Mouse (Mus musculus) MEL (cell line): ENCODE measurements around the gene Tpbgl. TPM values are rescaled to one million over a fixed set of nuclear protein-coding genes. Genes with fewer than 3 reads are reported as not detected.

ENCODE experiments used
- DNase-seq: peaks from one replicate; pipeline ENCODE4 v3.0.0; 2011; ENCODE audit warnings: low read depth, low spot score
- H3K27ac ChIP-seq: 2 replicates; pipeline ENCODE4 v1.5.1; 2012; ENCODE audit warnings: low read depth, mild to moderate bottlenecking, control low read depth, low read length, moderate library complexity; ENCODE audit not compliant: control insufficient read depth
- H3K27me3 ChIP-seq, 2 experiments: fragments of 150-350 bp in 1 of 2; sonication (generic) in 1 of 2; 2 replicates each; pipeline ENCODE4 v1.6.1; 2012; ENCODE audit warnings: low read length in 2 of 2, mild to moderate bottlenecking in 2 of 2, improper control_type of control experiment in 1 of 2, moderate library complexity in 1 of 2; ENCODE audit not compliant: insufficient read depth in 2 of 2, control insufficient read depth in 1 of 2
- H3K36me3 ChIP-seq, 2 experiments: 2 replicates each; pipeline ENCODE4 v1.6.1; 2012 to 2014; ENCODE audit warnings: low read length in 2 of 2, improper control_type of control experiment in 1 of 2, inconsistent platforms in 1 of 2, mild to moderate bottlenecking in 1 of 2; ENCODE audit not compliant: insufficient read depth in 2 of 2, control insufficient read depth in 1 of 2
- H3K4me1 ChIP-seq, 2 experiments: fragments of 150-350 bp in 1 of 2; sonication (generic) in 1 of 2; 2 replicates each; pipeline ENCODE4 v1.6.1; 2012; ENCODE audit warnings: low read length in 2 of 2, improper control_type of control experiment in 1 of 2, mild to moderate bottlenecking in 1 of 2; ENCODE audit not compliant: insufficient read depth in 2 of 2, control insufficient read depth in 1 of 2
- H3K4me3 ChIP-seq, 2 experiments: fragments of 150-350 bp in 1 of 2; sonication (generic) in 1 of 2; 2 replicates each; pipeline ENCODE4 v1.5.1; 2012; ENCODE audit warnings: low read depth in 2 of 2, low read length in 2 of 2, mild to moderate bottlenecking in 2 of 2, moderate library complexity in 2 of 2, control low read depth in 1 of 2, improper control_type of control experiment in 1 of 2; ENCODE audit not compliant: control insufficient read depth in 1 of 2, insufficient read depth in 1 of 2
- H3K79me2 ChIP-seq: 2 replicates; pipeline ENCODE4 v1.6.1; 2012; ENCODE audit warnings: mild to moderate bottlenecking, low read length, moderate library complexity; ENCODE audit not compliant: control insufficient read depth, poor library complexity, insufficient read depth
- H3K9ac ChIP-seq: 2 replicates; pipeline ENCODE4 v1.6.1; 2012; ENCODE audit warnings: low read depth, mild to moderate bottlenecking, control low read depth, low read length, moderate library complexity; ENCODE audit not compliant: control insufficient read depth, poor library complexity, severe bottlenecking
- H3K9me3 ChIP-seq: fragments of 150-350 bp; sonication (generic); replicated peaks from 2 replicates; pipeline ENCODE4 v1.6.1; 2012; ENCODE audit warnings: mild to moderate bottlenecking, low read length, improper control_type of control experiment, moderate library complexity; ENCODE audit not compliant: insufficient read depth
- CHD1 ChIP-seq: IDR thresholded peaks from 2 replicates; pipeline ENCODE4 v1.6.1; 2012; ENCODE audit warnings: low read depth, mild to moderate bottlenecking, inconsistent platforms, low read length, improper control_type of control experiment
- CTCF ChIP-seq, 3 experiments: IDR thresholded peaks in 2 of 3; conservative IDR thresholded peaks in 1 of 3; 2 replicates each; pipeline ENCODE4 v1.5.1; 2011 to 2012; ENCODE audit warnings: low read length in 3 of 3, low read depth in 2 of 3, mild to moderate bottlenecking in 2 of 3, improper control_type of control experiment in 1 of 3, inconsistent platforms in 1 of 3, mixed read lengths in 1 of 3, moderate library complexity in 1 of 3; ENCODE audit not compliant: control insufficient read depth in 1 of 3, insufficient read depth in 1 of 3, poor library complexity in 1 of 3, severe bottlenecking in 1 of 3
- EP300 ChIP-seq, 2 experiments: IDR thresholded peaks; 2 replicates each; pipeline ENCODE4 v1.6.1; 2011; ENCODE audit warnings: improper control_type of control experiment in 2 of 2, low read length in 2 of 2, low read depth in 1 of 2, mild to moderate bottlenecking in 1 of 2
- ETS1 ChIP-seq: IDR thresholded peaks from 2 replicates; pipeline ENCODE4 v1.6.1; 2012; ENCODE audit warnings: low read depth, mild to moderate bottlenecking, inconsistent platforms, low read length, improper control_type of control experiment, moderate library complexity
- GABPA ChIP-seq: IDR thresholded peaks from 2 replicates; pipeline ENCODE4 v1.6.1; 2012; ENCODE audit warnings: low read depth, mild to moderate bottlenecking, inconsistent platforms, low read length, improper control_type of control experiment, moderate library complexity
- GATA1 ChIP-seq: IDR thresholded peaks from 2 replicates; pipeline ENCODE4 v1.6.1; 2011; ENCODE audit warnings: low read depth, low read length, improper control_type of control experiment
- JUND ChIP-seq: IDR thresholded peaks from 2 replicates; pipeline ENCODE4 v1.6.1; 2011; ENCODE audit warnings: low read depth, mild to moderate bottlenecking, improper control_type of control experiment, low read length
- KAT2A ChIP-seq: conservative IDR thresholded peaks from 2 replicates; pipeline ENCODE4 v1.6.1; 2012; ENCODE audit warnings: low read depth, low read length, improper control_type of control experiment, inconsistent platforms
- MAX ChIP-seq: IDR thresholded peaks from 2 replicates; pipeline ENCODE4 v1.6.1; 2011; ENCODE audit warnings: low read length, improper control_type of control experiment
- NELFE ChIP-seq: IDR thresholded peaks from 2 replicates; pipeline ENCODE4 v1.6.1; 2011; ENCODE audit warnings: low read depth, low read length, improper control_type of control experiment
- POLR2A ChIP-seq, 2 experiments: IDR thresholded peaks; 2 replicates each; pipeline ENCODE4 v1.6.1; 2011 to 2012; ENCODE audit warnings: low read length in 2 of 2, mild to moderate bottlenecking in 2 of 2, control low read depth in 1 of 2, improper control_type of control experiment in 1 of 2, low read depth in 1 of 2, moderate library complexity in 1 of 2; ENCODE audit not compliant: control insufficient read depth in 1 of 2, insufficient read depth in 1 of 2, poor library complexity in 1 of 2
- RAD21 ChIP-seq: IDR thresholded peaks from 2 replicates; pipeline ENCODE4 v1.6.1; 2011; ENCODE audit warnings: mild to moderate bottlenecking, low read depth, low read length, improper control_type of control experiment
- RCOR1 ChIP-seq: IDR thresholded peaks from 2 replicates; pipeline ENCODE4 v1.6.1; 2012; ENCODE audit warnings: low read depth, mild to moderate bottlenecking, inconsistent platforms, low read length, improper control_type of control experiment
- TAL1 ChIP-seq: IDR thresholded peaks from 2 replicates; pipeline ENCODE4 v1.6.1; 2012; ENCODE audit warnings: mild to moderate bottlenecking, inconsistent platforms, low read length, moderate library complexity, mixed read lengths
- TCF12 ChIP-seq: IDR thresholded peaks from 2 replicates; pipeline ENCODE4 v1.6.1; 2014; ENCODE audit warnings: low read depth, mild to moderate bottlenecking, inconsistent platforms, low read length, improper control_type of control experiment, moderate library complexity
- UBTF ChIP-seq: IDR thresholded peaks from 2 replicates; pipeline ENCODE4 v1.6.1; 2012; ENCODE audit warnings: low read depth, mild to moderate bottlenecking, inconsistent platforms, low read length, improper control_type of control experiment, moderate library complexity, borderline replicate concordance; ENCODE audit not compliant: insufficient read depth
- ZC3H11A ChIP-seq: IDR thresholded peaks from 2 replicates; pipeline ENCODE4 v1.6.1; 2012; ENCODE audit warnings: low read depth, mild to moderate bottlenecking, inconsistent platforms, low read length, improper control_type of control experiment
- ZNF384 ChIP-seq: IDR thresholded peaks from 2 replicates; pipeline ENCODE4 v1.6.1; 2012; ENCODE audit warnings: low read depth, mild to moderate bottlenecking, inconsistent platforms, low read length, improper control_type of control experiment
- polyA plus RNA-seq, 2 experiments: library from polyadenylated mRNA; stranded (reverse) in 1 of 2; unstranded in 1 of 2; fragments of >175 nt in 1 of 2; fragments of >200 nt in 1 of 2; gene quantifications; 2 replicates each; pipeline versions ENCODE4 v1.2.1 to v1.2.4; 2012; ENCODE audit warnings: low replicate concordance in 2 of 2, low read depth in 1 of 2; ENCODE audit not compliant: insufficient read length in 2 of 2, insufficient read depth in 1 of 2, missing spikeins in 1 of 2
- total RNA-seq: library from RNA; depleted of rRNA; stranded (reverse); fragments of 300-350 nt; gene quantifications from 2 replicates; pipeline ENCODE4 v1.2.3, GENCODE M21; 2012

Tpbgl gene
- total and polyA plus RNA-seq, 3 experiments: not detected

- DNase-seq: peak; percentile 64
- Histone ChIP-seq H3K79me2 (no peaks in the 10 kb centered on the region), H3K27me3 (no peaks in the 10 kb centered on the region; a peak in 1 of 4 replicates), H3K9ac (no peak overlapping the region), H3K9me3 (no peaks in the 10 kb centered on the region), H3K4me3 (no peak overlapping the region), H3K4me1 (peaks cover 0 to 14% of the 10 kb centered on the region in 2 experiments; a peak in 3 of 4 replicates), H3K27ac (no peak overlapping the region), H3K36me3 (peaks cover 0 to 2% of the 10 kb centered on the region in 2 experiments; a peak in 2 of 4 replicates)
- TF ChIP-seq GATA1 (0 out of 2 replicates have a peak, but pooled peaks have one; percentile 56), ZC3H11A (no peak), ZNF384 (no peak), UBTF (no peak), ETS1 (peak; percentile 91), JUND (peak; percentile 76; the same call in 1 of the 2 replicates), EP300 (IDR thresholded peaks at IDR 0.05; ENCODE audit: low read depth in 1 of 2, low read length in 2 of 2) (peak; percentile 65 to 70), TCF12 (0 out of 2 replicates have a peak, but pooled peaks have one; percentile 43), TAL1 (peak; percentile 42), GABPA (no peak), MAX (no peak), RCOR1 (no peak)
Measured at GRCm38 (mm10) chr7:99671544-99672435, 44.9 kb upstream of the Tpbgl start.

- H3K4me3 ChIP-seq: no peak overlapping the region
- H3K9me3 ChIP-seq: no peaks in the 10 kb centered on the region
- H3K27me3 ChIP-seq: no peaks in the 10 kb centered on the region; a peak in 1 of 4 replicates
- no peak overlapping the region for H3K9ac ChIP-seq
- TF ChIP-seq EP300 (IDR thresholded peaks at IDR 0.05; ENCODE audit: low read depth in 1 of 2, low read length in 2 of 2) (no peak), MAX (0 out of 2 replicates have a peak, but pooled peaks have one; percentile 6), POLR2A (IDR thresholded peaks at IDR 0.05; ENCODE audit: control insufficient read depth in 1 of 2, insufficient read depth in 1 of 2, low read depth in 1 of 2, low read length in 2 of 2, poor library complexity in 1 of 2) (no peak), CTCF (IDR thresholded peaks at IDR 0.05 in 2 of 3, conservative IDR thresholded peaks at IDR 0.05 in 1 of 3; ENCODE audit: control insufficient read depth in 1 of 3, insufficient read depth in 1 of 3, low read depth in 2 of 3, low read length in 3 of 3, poor library complexity in 1 of 3, severe bottlenecking in 1 of 3) (peak; percentile 20 to 40 (median 22); a peak in 3 of 6 replicates), CHD1 (no peak), ZC3H11A (no peak), NELFE (no peak), RAD21 (peak; percentile 25), KAT2A (no peak)
- TF ChIP-seq, all 39 proteins: peak for 3
- H3K27ac ChIP-seq: no peak overlapping the region
- peak; percentile 22 for DNase-seq
- H3K79me2 ChIP-seq: no peaks in the 10 kb centered on the region
- peaks cover 0 to 2% of the 10 kb centered on the region in 2 experiments; a peak in 2 of 4 replicates for H3K36me3 ChIP-seq
- H3K4me1 ChIP-seq: peaks cover 0 to 14% of the 10 kb centered on the region in 2 experiments; a peak in 3 of 4 replicates
Measured at GRCm38 (mm10) chr7:99670915-99671314, 44.0 kb upstream of the Tpbgl start.
